Comparison of ENCODE assay signal across 9 mouse cellular contexts in genomic region chr11:30367373-30368225, GRCm38 (mm10).
DNase-seq lines count a peak whose midpoint lies in the region; ATAC-seq and TF ChIP-seq lines count a peak whose summit lies in the region.
"Had no signal": no experiment of that assay in that cellular context is flagged by ENCODE, and none has a peak within 500 bp of the region (broad histone marks: within the 10 kb centered on the region; RNA-seq: fewer than 3 reads in every experiment).

No protein-coding gene starts in this region.

- no peaks in the 10 kb centered on the region for H3K9me3 ChIP-seq in midbrain, postnatal 0 days (ENCODE audit: low read length)
- H3K9me3 ChIP-seq in midbrain, embryonic 11.5 days (ENCODE audit: control insufficient read depth, low read length) = no peaks in the 10 kb centered on the region
- H3K9me3 ChIP-seq: neural tube, embryonic 12.5 days had no signal

- TF ChIP-seq CTCF in midbrain, postnatal 0 days (IDR thresholded peaks at IDR 0.05) = no peak
- TF ChIP-seq CTCF in layer of hippocampus, adult 2 months (conservative IDR thresholded peaks at IDR 0.05) = no peak

- H3K4me1 ChIP-seq in midbrain, postnatal 0 days (ENCODE audit: insufficient read depth, low read length) = no peaks in the 10 kb centered on the region
- no peaks in the 10 kb centered on the region for H3K4me1 ChIP-seq in midbrain, embryonic 11.5 days (ENCODE audit: control insufficient read depth, insufficient read depth, low read length)
- H3K4me1 ChIP-seq: neural tube, embryonic 12.5 days had no signal

- H3K4me3 ChIP-seq in midbrain, postnatal 0 days (ENCODE audit: low read depth, low read length) = no peak overlapping the region
- no peak overlapping the region for H3K4me3 ChIP-seq in midbrain, embryonic 11.5 days (ENCODE audit: low read depth, low read length)
- no peak overlapping the region for H3K4me3 ChIP-seq in layer of hippocampus, adult 2 months
- H3K4me3 ChIP-seq: neural tube, embryonic 12.5 days had no signal

- H3K9ac ChIP-seq in midbrain, postnatal 0 days (replicated peaks; ENCODE audit: low read length, poor library complexity, severe bottlenecking) = no peak overlapping the region
- no peak overlapping the region for H3K9ac ChIP-seq in midbrain, embryonic 11.5 days (ENCODE audit: low read length)
- H3K9ac ChIP-seq: neural tube, embryonic 12.5 days had no signal

- no peak overlapping the region for H3K4me2 ChIP-seq in midbrain, postnatal 0 days (ENCODE audit: low read depth, low read length, poor library complexity, severe bottlenecking)
- H3K4me2 ChIP-seq in midbrain, embryonic 11.5 days = no peak overlapping the region
- H3K4me2 ChIP-seq: neural tube, embryonic 12.5 days had no signal

- no peaks in the 10 kb centered on the region for H3K36me3 ChIP-seq in midbrain, postnatal 0 days (ENCODE audit: insufficient read depth, low read length)
- H3K36me3 ChIP-seq in midbrain, embryonic 11.5 days (ENCODE audit: control insufficient read depth, insufficient read depth, low read length) = no peaks in the 10 kb centered on the region
- H3K36me3 ChIP-seq: neural tube, embryonic 12.5 days had no signal

- no peak for ATAC-seq in midbrain, postnatal 0 days (ENCODE audit: low FRiP score)
- ATAC-seq in midbrain, embryonic 11.5 days (ENCODE audit: low FRiP score) = no peak
- ATAC-seq in megakaryocyte, adult 5-6 weeks (ENCODE audit: poor library complexity, severe bottlenecking) = no peak

- no peak overlapping the region for H3K27ac ChIP-seq in midbrain, postnatal 0 days (ENCODE audit: low read depth, low read length)
- no peak overlapping the region for H3K27ac ChIP-seq in midbrain, embryonic 11.5 days (ENCODE audit: low read depth, low read length)
- H3K27ac ChIP-seq in layer of hippocampus, adult 2 months = peak overlapping the region; percentile 76
- H3K27ac ChIP-seq: neural tube, embryonic 12.5 days had no signal

- no peaks in the 10 kb centered on the region for H3K27me3 ChIP-seq in midbrain, postnatal 0 days (ENCODE audit: insufficient read depth, low read length)
- no peaks in the 10 kb centered on the region for H3K27me3 ChIP-seq in midbrain, embryonic 11.5 days (ENCODE audit: control insufficient read depth, insufficient read depth, low read length)
- H3K27me3 ChIP-seq: neural tube, embryonic 12.5 days had no signal

- WGBS in midbrain, postnatal 0 days = 64% methylated on average over 5 of the region's 5 CpGs
- WGBS in midbrain, embryonic 11.5 days = 74% methylated on average over 5 of the region's 5 CpGs

- peak; percentile 5 for DNase-seq in cerebellum, adult 11-12 months
- DNase-seq in cerebellum, postnatal 36 days = no peak
- peak; percentile 24 for DNase-seq in midbrain, postnatal 0 days (ENCODE audit: low spot score)
- no peak for DNase-seq in midbrain, embryonic 11.5 days (ENCODE audit: low spot score, missing footprints)
- DNase-seq in layer of hippocampus, adult 2 months (ENCODE audit: low spot score in 2 of 2) = peak; percentile 35 to 63
- peak; percentile 19 for DNase-seq in skeletal muscle tissue, adult 2 months (ENCODE audit: low read depth, low spot score)
- DNase-seq in cerebellum, postnatal 4 days (ENCODE audit: low spot score in 2 of 2) = no peak

Comparison
In these comparisons a context has a peak if more than half of its experiments do, and no peak if none do; other contexts are left out.
1. DNase-seq: peak in cerebellum, adult 11-12 months (single experiment), midbrain, postnatal 0 days (single experiment), layer of hippocampus, adult 2 months (2 of 2) and skeletal muscle tissue, adult 2 months (single experiment); none in cerebellum, postnatal 36 days (0 of 2), midbrain, embryonic 11.5 days (single experiment) and cerebellum, postnatal 4 days (0 of 2).